Mouse (Mus musculus) T-helper 2 cell (primary cell): ENCODE measurements at regions not wholly inside any gene's neighbourhood (a gene's known extent, or its start where the extent isn't known, plus 50 kb on each side); places are given as distances from the start of the nearest gene placed in this dataset.

ENCODE experiments used
- in situ Hi-C: fragments of 300-600 bp; cut with MboI, MseI; formaldehyde crosslinking; loops from one replicate; pipeline ENCODE4 v1.15.1; 2025; ENCODE audit warnings: high pct_unique_total_duplicates

- in situ Hi-C loops: no loop called here
These were observed 224.5 kb upstream of the Pfn2 start for GRCm38 (mm10) chr3:58072230-58072839.

- in situ Hi-C loops: no loop called here
These were observed 241.7 kb upstream of the Pfn2 start for GRCm38 (mm10) chr3:58089344-58090139.

- in situ Hi-C loops: no loop called here
These were observed 242.5 kb upstream of the Pfn2 start for GRCm38 (mm10) chr3:58090396-58090795.

GRCm38 (mm10) chr3:58091466-58092176 is 243.7 kb upstream of the Pfn2 start:
- in situ Hi-C loops: no loop called here

GRCm38 (mm10) chr3:58110911-58111476 is 263.1 kb upstream of the Pfn2 start:
- in situ Hi-C loops: no loop called here

- in situ Hi-C loops: no loop called here
These were observed 264.6 kb upstream of the Pfn2 start for GRCm38 (mm10) chr3:58112431-58112856.

GRCm38 (mm10) chr3:58113941-58114340 is 266.1 kb upstream of the Pfn2 start:
- in situ Hi-C loops: no loop called here

GRCm38 (mm10) chr3:58115511-58115910 is 267.6 kb upstream of the Pfn2 start:
- in situ Hi-C loops: no loop called here

GRCm38 (mm10) chr3:58116848-58117247 is 269.0 kb upstream of the Pfn2 start:
- in situ Hi-C loops: no loop called here

- in situ Hi-C loops: loop anchor here (5.0 kb wide), 1 partner anchor 273 kb away; the partner anchor contains the start of gene Pfn2
These were observed 272.2 kb upstream of the Pfn2 start for GRCm38 (mm10) chr3:58120051-58120450.

GRCm38 (mm10) chr3:58122456-58123359 is 274.8 kb upstream of the Pfn2 start:
- in situ Hi-C loops: loop anchor here (5.0 kb wide), 1 partner anchor 275 kb away; the partner anchor contains the start of gene Pfn2

GRCm38 (mm10) chr3:58123396-58124077 is 275.7 kb upstream of the Pfn2 start:
- in situ Hi-C loops: loop anchor here (5.0 kb wide), 1 partner anchor 276 kb away; the partner anchor contains the start of gene Pfn2

GRCm38 (mm10) chr3:58124886-58125285 is 277.0 kb upstream of the Pfn2 start:
- in situ Hi-C loops: loop anchor here (5.0 kb wide), 1 partner anchor 278 kb away; the partner anchor contains the start of gene Pfn2

GRCm38 (mm10) chr3:58126996-58127395 is 279.1 kb upstream of the Pfn2 start:
- in situ Hi-C loops: no loop called here

GRCm38 (mm10) chr3:58128059-58128458 is 280.2 kb upstream of the Pfn2 start:
- in situ Hi-C loops: no loop called here

- in situ Hi-C loops: no loop called here
These were observed 281.6 kb upstream of the Pfn2 start for GRCm38 (mm10) chr3:58129358-58129903.

- in situ Hi-C loops: loop anchor here (10.0 kb wide), 1 partner anchor 329 kb away; no protein-coding TSS in a partner anchor
These were observed 278.7 kb upstream of the Tsc22d2 start for GRCm38 (mm10) chr3:58135607-58136365.

- in situ Hi-C loops: loop anchor here (10.0 kb wide), 1 partner anchor 326 kb away; no protein-coding TSS in a partner anchor
These were observed 275.6 kb upstream of the Tsc22d2 start for GRCm38 (mm10) chr3:58138726-58139585.
